Comparison of ENCODE assay signal across 25 mouse cellular contexts in the genomic region with DNA sequence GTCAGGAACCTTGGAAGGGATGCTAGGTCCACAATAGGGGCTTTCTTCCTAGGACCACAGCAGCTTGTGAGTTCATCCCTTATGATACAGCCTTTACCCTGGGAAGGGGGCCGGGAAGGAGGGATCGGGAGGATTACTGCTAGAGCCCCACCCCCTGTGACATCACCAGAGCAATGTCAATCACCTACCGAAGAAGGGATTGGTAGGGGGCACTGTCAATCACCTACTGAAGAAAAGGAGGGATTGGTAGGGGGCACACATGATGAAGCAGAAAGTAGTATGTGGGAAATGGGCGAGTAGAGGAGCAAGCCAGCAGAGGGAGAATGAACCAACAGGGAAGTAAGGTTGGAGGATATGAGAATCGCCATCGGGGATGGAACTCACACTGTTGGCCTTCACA. TPM values are rescaled to one million over a fixed set of nuclear protein-coding genes. Genes with fewer than 3 reads are reported as not detected.
A peak's percentile ranks its signal among the peaks of the same experiment; 100 is the strongest.
DNase-seq lines count a peak whose midpoint lies in the region; ATAC-seq lines count a peak whose summit lies in the region.
"Had no signal": no experiment of that assay in that cellular context is flagged by ENCODE, and none has a peak within 500 bp of the region (broad histone marks: within the 10 kb centered on the region; RNA-seq: fewer than 3 reads in every experiment).

No protein-coding gene starts in this region.

- H3K36me3 ChIP-seq in kidney, embryonic 15.5 days: no peaks in the 10 kb centered on the region
- H3K36me3 ChIP-seq: G1E had no signal

- H3K9me3 ChIP-seq in kidney, embryonic 15.5 days (replicated peaks): no peaks in the 10 kb centered on the region
- H3K9me3 ChIP-seq: G1E had no signal

- no peak overlapping the region for H3K27ac ChIP-seq in kidney, embryonic 15.5 days

- H3K4me3 ChIP-seq in kidney, embryonic 15.5 days (replicated peaks): no peak overlapping the region

- H3K27me3 ChIP-seq in kidney, embryonic 15.5 days: peaks cover 52% of the 10 kb centered on the region
- H3K27me3 ChIP-seq: CH12.LX had no signal

- 63% methylated on average over 6 of the region's 6 CpGs for WGBS in kidney, embryonic 15.5 days

- H3K9ac ChIP-seq in kidney, embryonic 15.5 days: no peak overlapping the region

- no peak for ATAC-seq in kidney, embryonic 15.5 days (replicated peaks; ENCODE audit: low FRiP score)
- ATAC-seq: activated CD4-positive, CD25-positive, alpha-beta regulatory T cell, adult 4 months; CD4-positive, CD25-positive, alpha-beta regulatory T cell, adult 4 months; Patski had no signal

- no peak overlapping the region for H3K4me2 ChIP-seq in kidney, embryonic 15.5 days

- DNase-seq in retina, postnatal 1 day: peak; percentile 35
- no peak for DNase-seq in retina, embryonic 14.5 days (ENCODE audit: low spot score)
- DNase-seq in ES-CJ7 (ENCODE audit: low read depth, low spot score) (peak; percentile 50), R1 (ENCODE audit: low read depth, low spot score) (peak; percentile 76)
- DNase-seq in kidney, adult 8-10 months: no peak
- DNase-seq: adrenal gland, adult 2 months; adrenal gland, adult 8-10 months; adrenal gland, postnatal 10 days; adrenal gland, postnatal 14 days; adrenal gland, postnatal 25 days; adrenal gland, postnatal 36 days; B cell, adult 2 months; cerebellum, adult 11 months; cerebellum, adult 11-12 months; cerebellum, adult 18-20 months; cerebellum, adult 2 months; cerebellum, adult 8-10 months had no signal

- H3K4me1 ChIP-seq in kidney, embryonic 15.5 days: peaks cover 19% of the 10 kb centered on the region

RNA-seq across cellular contexts. Expression of a gene that starts 3.3 kb away (rescaled TPM):
- polyA plus RNA-seq in kidney, embryonic 15.5 days (2015; fragmentation: Nextera tagmentation; extraction: Ambion mirVana): 0.10 TPM in 1 of 2 replicates, not detected in the other
- polyA plus RNA-seq: C2C12; CD4-positive, CD25-positive, alpha-beta regulatory T cell, adult 4 months; G1E had no signal

RNA-seq across cellular contexts. Expression of a gene that starts 6.3 kb away (rescaled TPM):
- not detected in 2 replicates for polyA plus RNA-seq in kidney, embryonic 15.5 days (2015; fragmentation: Nextera tagmentation; extraction: Ambion mirVana)
- polyA plus RNA-seq: activated CD4-positive, CD25-positive, alpha-beta regulatory T cell, adult 4 months; adrenal gland, adult 2 months; C2C12; CD4-positive, CD25-positive, alpha-beta regulatory T cell, adult 4 months; cerebellum, adult 2 months; G1E; Patski had no signal

RNA-seq across cellular contexts. Expression of a gene that starts 14.3 kb away (rescaled TPM):
- 6.7 and 7.9 TPM in 2 replicates for polyA plus RNA-seq in kidney, embryonic 15.5 days (2015; fragmentation: Nextera tagmentation; extraction: Ambion mirVana)

RNA-seq across cellular contexts. Expression of a gene that starts 18.5 kb away (rescaled TPM):
- 29.5 and 32.3 TPM in 2 replicates for polyA plus RNA-seq in kidney, embryonic 15.5 days (2015; fragmentation: Nextera tagmentation; extraction: Ambion mirVana)

RNA-seq across cellular contexts. Expression of a gene that starts 42.8 kb away (rescaled TPM):
- 0.27 TPM in 1 of 2 replicates, not detected in the other for polyA plus RNA-seq in kidney, embryonic 15.5 days (2015; fragmentation: Nextera tagmentation; extraction: Ambion mirVana)
- polyA plus RNA-seq: adrenal gland, adult 2 months; brain, embryonic 14.5 days; cerebellum, adult 2 months had no signal

Comparison
In these comparisons a context has a peak if more than half of its experiments do, and no peak if none do; other contexts are left out.
1. DNase-seq: peak in retina, postnatal 1 day (single experiment), ES-CJ7 (single experiment) and R1 (single experiment); none in retina, embryonic 14.5 days (single experiment) and kidney, adult 8-10 months (0 of 2).